Mouse (Mus musculus) induced T-regulatory cell, adult 2 months (primary cell): ENCODE results near the gene Laptm5.

Experiments used
- DNase-seq: peaks from one replicate; pipeline ENCODE4 v3.0.0-alpha.2; 2012; ENCODE audit warnings: low read depth

Laptm5 gene

GRCm38 (mm10) chr4:130913077-130913476 is at the start of gene Laptm5:
TSS of gene Laptm5 (plus strand) at chr4:130913125.
- peak; percentile 88 for DNase-seq

GRCm38 (mm10) chr4:130865460-130865859 is 47.5 kb upstream of the Laptm5 start:
- no peak for DNase-seq

- no peak for DNase-seq
Observed at GRCm38 (mm10) chr4:130865901-130866371, 47.0 kb upstream of the Laptm5 start.

- no peak for DNase-seq
Observed at GRCm38 (mm10) chr4:130867940-130868339, 45.0 kb upstream of the Laptm5 start.

- no peak for DNase-seq
Observed at GRCm38 (mm10) chr4:130868803-130869202, 44.1 kb upstream of the Laptm5 start.

- DNase-seq: no peak
Observed at GRCm38 (mm10) chr4:130872414-130872813, 40.5 kb upstream of the Laptm5 start.

GRCm38 (mm10) chr4:130873440-130873839 is 39.5 kb upstream of the Laptm5 start:
- peak; percentile 36 for DNase-seq

- no peak for DNase-seq
Observed at GRCm38 (mm10) chr4:130874601-130875000, 38.3 kb upstream of the Laptm5 start.

GRCm38 (mm10) chr4:130876016-130876726 is 36.8 kb upstream of the Laptm5 start:
- no peak for DNase-seq

GRCm38 (mm10) chr4:130878273-130879047 is 34.5 kb upstream of the Laptm5 start:
- DNase-seq: peak; percentile 89

- DNase-seq: no peak
Observed at GRCm38 (mm10) chr4:130879048-130879384, 33.9 kb upstream of the Laptm5 start.

GRCm38 (mm10) chr4:130881336-130881735 is 31.6 kb upstream of the Laptm5 start:
- DNase-seq: no peak

- DNase-seq: no peak
Observed at GRCm38 (mm10) chr4:130882762-130883161, 30.2 kb upstream of the Laptm5 start.

- no peak for DNase-seq
Observed at GRCm38 (mm10) chr4:130883820-130884533, 28.9 kb upstream of the Laptm5 start.

- no peak for DNase-seq
Observed at GRCm38 (mm10) chr4:130887148-130887745, 25.7 kb upstream of the Laptm5 start.

GRCm38 (mm10) chr4:130889777-130890510 is 23.0 kb upstream of the Laptm5 start:
- no peak for DNase-seq

- no peak for DNase-seq
Observed at GRCm38 (mm10) chr4:130890511-130890840, 22.4 kb upstream of the Laptm5 start.

GRCm38 (mm10) chr4:130892001-130892587 is 20.8 kb upstream of the Laptm5 start:
- peak; percentile 83 for DNase-seq

- DNase-seq: peak; percentile 27
Observed at GRCm38 (mm10) chr4:130893688-130894087, 19.2 kb upstream of the Laptm5 start.

GRCm38 (mm10) chr4:130895701-130896100 is 17.2 kb upstream of the Laptm5 start:
- DNase-seq: no peak

GRCm38 (mm10) chr4:130896372-130896771 is 16.6 kb upstream of the Laptm5 start:
- peak; percentile 91 for DNase-seq
